Mouse (Mus musculus): Measurements from ENCODE around the gene Capn7. TPM values are rescaled to one million over a fixed set of nuclear protein-coding genes. Genes with fewer than 3 reads are reported as not detected.

Gene Capn7
- total and polyA plus RNA-seq, 3 experiments: 27.9 to 45.0 (median 33.3) TPM

DNA sequence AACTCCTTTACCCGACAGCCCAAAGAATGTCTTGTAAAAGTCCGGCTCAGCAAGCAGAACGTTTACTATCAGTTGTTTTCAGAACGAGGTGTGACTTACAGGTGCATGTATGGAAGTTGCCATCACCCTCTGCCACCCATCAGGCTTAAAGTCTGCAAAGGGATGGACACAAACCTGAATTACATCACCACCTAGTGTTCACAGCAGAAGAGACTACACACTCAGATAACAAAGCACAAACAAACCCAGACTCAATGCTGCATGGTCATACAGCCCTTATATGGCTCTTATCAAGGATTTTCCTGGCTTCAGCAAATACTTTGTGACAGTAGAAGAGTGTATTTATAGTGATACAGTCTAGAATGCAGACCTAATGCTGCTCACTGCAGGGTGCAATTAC is 8.8 kb upstream of the Capn7 start:
- no peaks in the 10 kb centered on the region for H3K79me2 ChIP-seq (replicated peaks; ENCODE audit: control insufficient read depth, extremely low read depth, insufficient read depth, poor library complexity, severe bottlenecking)
- TF ChIP-seq CTCF (conservative IDR thresholded peaks at IDR 0.05 in 1 of 2, IDR thresholded peaks at IDR 0.05 in 1 of 2; ENCODE audit: low read depth in 2 of 2, low read length in 2 of 2): peak in 1 of 2 experiments; percentile 68; a peak in 2 of 4 replicates
- 0 out of 2 replicates have a peak, but pooled peaks have one; percentile 10 for TF ChIP-seq MYC (IDR thresholded peaks at IDR 0.05; ENCODE audit: low read depth, low read length)
- no peak for TF ChIP-seq HCFC1 (IDR thresholded peaks at IDR 0.05; ENCODE audit: low read depth, low read length)
- no peak for TF ChIP-seq TCF12 (IDR thresholded peaks at IDR 0.05; ENCODE audit: low read depth, low read length)
- peak; percentile 65 for TF ChIP-seq RAD21 (IDR thresholded peaks at IDR 0.05; ENCODE audit: low read depth, low read length)
- TF ChIP-seq SMC3 (IDR thresholded peaks at IDR 0.05; ENCODE audit: low read depth, low read length): peak; percentile 49
- no peak for TF ChIP-seq TBP (conservative IDR thresholded peaks at IDR 0.05; ENCODE audit: low read depth, low read length)
- TF ChIP-seq USF1 (IDR thresholded peaks at IDR 0.05; ENCODE audit: low read depth, low read length): no peak
- no peaks in the 10 kb centered on the region for H3K36me3 ChIP-seq (replicated peaks in 1 of 2; ENCODE audit: control insufficient read depth in 1 of 2, insufficient read depth in 1 of 2, low read length in 1 of 2)
- no peak overlapping the region for H3K4me3 ChIP-seq (replicated peaks in 1 of 3; ENCODE audit: low read depth in 2 of 3, low read length in 2 of 3, poor library complexity in 1 of 3)
- dilution Hi-C loops (cut with MboI; ENCODE audit: extremely low pct_ligation_motif_present, extremely low pct_unique_long_range_greater_than_20kb, low sequenced_read_pairs) (no loop called here), in situ Hi-C loops (cut with MboI; ENCODE audit: low pct_ligation_motif_present, low pct_unique_long_range_greater_than_20kb, low sequenced_read_pairs) (no loop called here)
- peaks cover 17 to 44% of the 10 kb centered on the region in 2 experiments for H3K4me1 ChIP-seq (ENCODE audit: control insufficient read depth in 1 of 2, insufficient read depth in 2 of 2)
- DNase-seq (ENCODE audit: extremely low read depth): peak; percentile 25
- no peak overlapping the region for H3K9ac ChIP-seq (ENCODE audit: insufficient read depth, low read depth)
- H3K27ac ChIP-seq (ENCODE audit: insufficient read depth, low read depth): no peak overlapping the region
- no peaks in the 10 kb centered on the region for H3K27me3 ChIP-seq (replicated peaks)
- H3K4me2 ChIP-seq (ENCODE audit: insufficient read depth, low read depth, poor library complexity, severe bottlenecking): no peak overlapping the region
- no peaks in the 10 kb centered on the region for H3K9me3 ChIP-seq (replicated peaks; ENCODE audit: low read length)

DNA sequence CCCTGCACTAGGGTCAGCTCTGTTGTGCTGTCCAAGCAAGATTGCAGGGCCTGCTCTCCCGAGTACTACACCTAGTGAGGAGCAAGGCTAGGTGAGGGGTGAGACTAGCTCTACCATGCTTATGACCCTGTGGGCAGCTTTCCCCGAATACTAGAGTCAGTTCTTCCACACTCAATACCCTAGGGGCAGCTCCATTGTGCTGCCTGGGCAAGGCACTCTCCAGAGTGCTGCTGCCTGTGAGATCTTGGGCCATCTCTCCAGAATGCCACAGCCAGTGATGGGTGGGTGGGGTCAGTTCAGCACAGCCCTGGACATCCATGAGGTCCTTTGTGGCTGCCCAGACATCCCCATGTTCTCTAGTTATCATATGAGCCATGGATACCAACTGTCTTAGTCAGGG is 6.7 kb upstream of the Capn7 start:
- TF ChIP-seq SMC3 (IDR thresholded peaks at IDR 0.05; ENCODE audit: low read depth, low read length) (no peak), ZKSCAN1 (IDR thresholded peaks at IDR 0.05; ENCODE audit: borderline replicate concordance, low read depth, low read length) (no peak), CHD1 (IDR thresholded peaks at IDR 0.05; ENCODE audit: low read depth, low read length) (no peak)
- in situ Hi-C loops (cut with MboI; ENCODE audit: low pct_ligation_motif_present, low pct_unique_long_range_greater_than_20kb, low sequenced_read_pairs): no loop called here

DNA sequence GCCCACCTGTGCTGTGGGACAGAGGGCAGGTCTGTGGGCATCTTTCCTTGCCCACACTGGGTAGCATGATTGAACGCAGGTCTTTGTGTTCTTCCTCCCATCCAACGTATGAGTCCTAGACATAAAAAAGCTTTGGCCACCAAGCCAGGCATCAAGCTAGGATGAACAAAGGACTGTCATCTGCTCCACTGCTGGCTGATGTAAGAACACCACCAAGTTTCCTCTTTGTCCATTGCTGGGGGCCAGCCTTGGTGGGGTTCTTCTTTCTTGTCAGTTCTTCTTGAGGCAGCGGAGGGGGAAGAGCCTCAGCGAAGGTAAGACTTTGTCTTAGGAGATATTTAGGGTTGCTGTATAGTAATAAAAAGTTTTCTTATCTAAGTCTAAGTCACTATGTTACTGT is 5.5 kb upstream of the Capn7 start:
- H3K36me3 ChIP-seq (replicated peaks in 1 of 2; ENCODE audit: control insufficient read depth in 1 of 2, insufficient read depth in 1 of 2, low read length in 1 of 2): no peaks in the 10 kb centered on the region
- no peaks in the 10 kb centered on the region for H3K79me2 ChIP-seq (replicated peaks; ENCODE audit: control insufficient read depth, extremely low read depth, insufficient read depth, poor library complexity, severe bottlenecking)
- in situ Hi-C loops (cut with MboI; ENCODE audit: low pct_ligation_motif_present, low pct_unique_long_range_greater_than_20kb, low sequenced_read_pairs) (no loop called here), dilution Hi-C loops (cut with MboI; ENCODE audit: extremely low pct_ligation_motif_present, extremely low pct_unique_long_range_greater_than_20kb, low sequenced_read_pairs) (no loop called here)
- H3K27me3 ChIP-seq (replicated peaks): no peaks in the 10 kb centered on the region
- H3K4me3 ChIP-seq (replicated peaks in 1 of 3; ENCODE audit: low read depth in 2 of 3, low read length in 2 of 3, poor library complexity in 1 of 3): no peak overlapping the region
- H3K4me1 ChIP-seq (ENCODE audit: control insufficient read depth in 1 of 2, insufficient read depth in 2 of 2): peaks cover 14 to 30% of the 10 kb centered on the region in 2 experiments
- no peak for TF ChIP-seq SIN3A (IDR thresholded peaks at IDR 0.05; ENCODE audit: low read length)
- no peak for DNase-seq (ENCODE audit: extremely low read depth)
- no peak overlapping the region for H3K4me2 ChIP-seq (ENCODE audit: insufficient read depth, low read depth, poor library complexity, severe bottlenecking)
- H3K9me3 ChIP-seq (replicated peaks; ENCODE audit: low read length): no peaks in the 10 kb centered on the region
- no peak overlapping the region for H3K9ac ChIP-seq (ENCODE audit: insufficient read depth, low read depth)
- H3K27ac ChIP-seq (ENCODE audit: insufficient read depth, low read depth): no peak overlapping the region

More for the DNA sequence above, 6.7 kb upstream of the Capn7 start:
- Histone ChIP-seq H3K4me1 (ENCODE audit: control insufficient read depth in 1 of 2, insufficient read depth in 2 of 2) (peaks cover 12 to 28% of the 10 kb centered on the region in 2 experiments), H3K79me2 (replicated peaks; ENCODE audit: control insufficient read depth, extremely low read depth, insufficient read depth, poor library complexity, severe bottlenecking) (no peaks in the 10 kb centered on the region), H3K36me3 (replicated peaks in 1 of 2; ENCODE audit: control insufficient read depth in 1 of 2, insufficient read depth in 1 of 2, low read length in 1 of 2) (no peaks in the 10 kb centered on the region), H3K27ac (ENCODE audit: insufficient read depth, low read depth) (no peak overlapping the region), H3K4me3 (replicated peaks in 1 of 3; ENCODE audit: low read depth in 2 of 3, low read length in 2 of 3, poor library complexity in 1 of 3) (peak overlapping the region in 1 of 3 experiments; percentile 33), H3K4me2 (ENCODE audit: insufficient read depth, low read depth, poor library complexity, severe bottlenecking) (no peak overlapping the region), H3K9me3 (replicated peaks; ENCODE audit: low read length) (no peaks in the 10 kb centered on the region), H3K27me3 (replicated peaks) (no peaks in the 10 kb centered on the region), H3K9ac (ENCODE audit: insufficient read depth, low read depth) (no peak overlapping the region)
- dilution Hi-C loops (cut with MboI; ENCODE audit: extremely low pct_ligation_motif_present, extremely low pct_unique_long_range_greater_than_20kb, low sequenced_read_pairs): no loop called here
- no peak for DNase-seq (ENCODE audit: extremely low read depth)
